Mouse (Mus musculus) small intestine, adult 2 months (tissue): Measurements from ENCODE around the gene Cir1.

Experiments
- CTCF ChIP-seq: fragments of 200-500 bp; IDR thresholded peaks from 2 replicates; pipeline ENCODE4 v1.5.1; 2012; ENCODE audit warnings: low read depth, mild to moderate bottlenecking, control low read depth, inconsistent platforms, low read length, moderate library complexity, mixed read lengths; ENCODE audit not compliant: insufficient replicate concordance, insufficient read length; ENCODE audit errors: extremely low read depth
- POLR2A ChIP-seq: fragments of 200-500 bp; IDR thresholded peaks from 2 replicates; pipeline ENCODE4 v1.6.1; 2012; ENCODE audit warnings: low read depth, mild to moderate bottlenecking, control low read depth, inconsistent platforms, low read length, moderate library complexity

DNA sequence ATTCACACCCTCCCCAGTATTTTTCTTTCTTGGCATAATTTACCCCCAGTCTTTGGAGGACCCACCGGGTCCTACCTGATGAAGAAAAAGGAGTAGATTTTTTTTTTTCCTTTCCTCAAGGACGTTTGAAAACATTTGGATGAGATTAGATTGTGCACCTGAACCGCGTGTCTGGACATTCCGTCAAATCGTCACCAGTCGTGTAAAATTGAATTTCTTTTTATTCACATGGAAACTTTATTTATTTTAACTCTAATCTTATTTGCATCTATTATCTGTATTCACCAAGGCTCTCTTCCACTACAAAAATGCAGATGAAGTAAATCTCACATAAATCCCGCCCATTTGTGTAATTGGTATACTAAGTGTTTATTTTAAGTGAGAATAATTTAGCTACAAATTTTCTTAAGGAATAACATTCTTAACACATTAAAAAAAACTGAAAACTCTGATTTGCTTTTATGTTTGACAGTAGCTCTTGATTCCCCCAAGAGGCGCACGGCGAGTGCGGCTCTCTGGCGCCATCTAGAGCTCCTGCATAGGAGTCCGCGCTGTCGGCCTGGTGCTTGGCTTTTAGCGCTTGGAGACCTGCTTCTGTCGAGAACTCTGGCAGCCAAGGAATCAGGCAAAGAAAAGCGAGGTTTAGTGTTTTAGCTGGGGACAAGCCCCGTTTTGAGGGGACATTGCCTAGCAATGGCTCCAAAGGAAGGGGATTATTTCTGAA lies 34.2 kb downstream of the Cir1 start:
- TF ChIP-seq POLR2A (no peak), CTCF (peak; percentile 99)
